Mouse (Mus musculus): Measurements from ENCODE around the gene Fmo5. TPM values are rescaled to one million over a fixed set of nuclear protein-coding genes. Genes with fewer than 3 reads are reported as not detected.

Gene Fmo5
- polyA plus RNA-seq, 1 experiment from 2014 or later = 0.53 TPM

Small RNA genes lying within 50 kb of the gene (microRNA-seq; reads per million reads assigned to microRNA genes)
- gene Mir7225 = not detected

Other genes with a start within 250 kb of the Fmo5 start
- not detected in 2 replicates for gene Olfr1402, start 206.8 kb upstream of the Fmo5 start, polyA plus RNA-seq (2014; fragmentation: Nextera tagmentation; extraction: Ambion mirVana)
- gene Chd1l, start 18.6 kb upstream of the Fmo5 start, polyA plus RNA-seq (2014; fragmentation: Nextera tagmentation; extraction: Ambion mirVana) = 3.1 and 6.4 TPM in 2 replicates
- gene Prkab2, start 29.4 kb downstream of the Fmo5 start, polyA plus RNA-seq (2014; fragmentation: Nextera tagmentation; extraction: Ambion mirVana) = 8.9 TPM in 2 replicates
- gene Gm17651, start 45.9 kb downstream of the Fmo5 start, polyA plus RNA-seq (2014; fragmentation: Nextera tagmentation; extraction: Ambion mirVana) = not detected in 2 replicates

Data from midbrain, embryonic 14.5 days (tissue).